Mouse (Mus musculus): ENCODE results near the gene Myod1. TPM values are rescaled to one million over a fixed set of nuclear protein-coding genes. Genes with fewer than 3 reads are reported as not detected.

Gene Myod1
- polyA plus RNA-seq, 1 experiment from 2014 or later, result 22.0 TPM

DNA sequence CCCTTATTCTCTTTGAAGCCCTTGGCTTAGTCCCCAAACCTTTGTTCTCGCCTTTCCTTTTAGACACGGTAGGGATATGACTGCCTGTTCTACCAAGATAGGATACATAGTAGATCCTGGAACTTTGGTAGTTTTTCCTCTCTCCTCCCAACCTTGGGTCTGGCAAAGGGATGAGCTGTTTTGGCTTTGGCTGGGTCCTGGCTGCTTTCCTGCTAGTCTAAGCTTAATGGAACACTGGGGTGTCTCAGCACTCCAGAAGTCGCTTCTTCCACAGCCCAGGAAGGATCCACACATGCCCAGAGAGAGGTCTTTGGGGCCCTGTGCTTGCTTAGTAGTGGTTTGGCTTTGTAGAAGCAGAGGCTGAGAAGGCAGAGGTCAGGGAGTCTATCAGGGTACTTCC is 47.7 kb downstream of the Myod1 start:
- 82% methylated on average over 3 of the region's 3 CpGs for WGBS
- no peak for ATAC-seq (ENCODE audit: insufficient number of reproducible peaks, low FRiP score, low TSS enrichment, low read depth)

GRCm38 (mm10) chr7:46425012-46425411 is 48.7 kb downstream of the Myod1 start:
- WGBS, result 73% methylated on average over 4 of the region's 4 CpGs

More for the DNA sequence above, 47.7 kb downstream of the Myod1 start:
- no peak for DNase-seq (ENCODE audit: low spot score)
- no peaks in the 10 kb centered on the region for H3K36me3 ChIP-seq (ENCODE audit: control insufficient read depth, insufficient read depth, low read length)
- H3K4me1 ChIP-seq (ENCODE audit: control insufficient read depth, insufficient read depth, low read length), result no peaks in the 10 kb centered on the region
- no peak overlapping the region for H3K4me3 ChIP-seq (ENCODE audit: low read depth, low read length)
- no peak overlapping the region for H3K27ac ChIP-seq (replicated peaks; ENCODE audit: low read depth, low read length)
- no peaks in the 10 kb centered on the region for H3K9me3 ChIP-seq (ENCODE audit: control insufficient read depth, low read length)
- no peak overlapping the region for H3K9ac ChIP-seq (ENCODE audit: low read length)
- H3K4me2 ChIP-seq (ENCODE audit: low read depth, severe bottlenecking), result no peak overlapping the region
- H3K27me3 ChIP-seq (ENCODE audit: control insufficient read depth, insufficient read depth, low read length), result no peaks in the 10 kb centered on the region

More at GRCm38 (mm10) chr7:46425012-46425411, 48.7 kb downstream of the Myod1 start:
- Histone ChIP-seq H3K27ac (replicated peaks; ENCODE audit: low read depth, low read length) (no peak overlapping the region), H3K4me3 (ENCODE audit: low read depth, low read length) (no peak overlapping the region), H3K36me3 (ENCODE audit: control insufficient read depth, insufficient read depth, low read length) (no peaks in the 10 kb centered on the region), H3K9me3 (ENCODE audit: control insufficient read depth, low read length) (no peaks in the 10 kb centered on the region), H3K4me2 (ENCODE audit: low read depth, severe bottlenecking) (no peak overlapping the region), H3K9ac (ENCODE audit: low read length) (no peak overlapping the region), H3K4me1 (ENCODE audit: control insufficient read depth, insufficient read depth, low read length) (no peaks in the 10 kb centered on the region), H3K27me3 (ENCODE audit: control insufficient read depth, insufficient read depth, low read length) (no peaks in the 10 kb centered on the region)
- no peak for DNase-seq (ENCODE audit: low spot score)
- no peak for ATAC-seq (ENCODE audit: insufficient number of reproducible peaks, low FRiP score, low TSS enrichment, low read depth)

Other genes starting within 250 kb of the Myod1 start
- 0.77 and 0.82 TPM in 2 replicates for gene Abcc8, start 196.4 kb upstream of the Myod1 start, polyA plus RNA-seq (2014; fragmentation: Nextera tagmentation; extraction: Ambion mirVana)
- 3.4 and 3.6 TPM in 2 replicates for gene Ush1c, start 138.0 kb upstream of the Myod1 start, polyA plus RNA-seq (2014; fragmentation: Nextera tagmentation; extraction: Ambion mirVana)
- 0.09 TPM in 1 of 2 replicates, not detected in the other for gene Otog, start 135.5 kb upstream of the Myod1 start, polyA plus RNA-seq (2014; fragmentation: Nextera tagmentation; extraction: Ambion mirVana)
- 0.05 and 0.13 TPM in 2 replicates for gene Kcnc1, start 20.0 kb downstream of the Myod1 start, polyA plus RNA-seq (2014; fragmentation: Nextera tagmentation; extraction: Ambion mirVana)

Measured in limb, embryonic 11.5 days (tissue).